Mouse (Mus musculus): ENCODE results near the gene Larp1b.

DNA sequence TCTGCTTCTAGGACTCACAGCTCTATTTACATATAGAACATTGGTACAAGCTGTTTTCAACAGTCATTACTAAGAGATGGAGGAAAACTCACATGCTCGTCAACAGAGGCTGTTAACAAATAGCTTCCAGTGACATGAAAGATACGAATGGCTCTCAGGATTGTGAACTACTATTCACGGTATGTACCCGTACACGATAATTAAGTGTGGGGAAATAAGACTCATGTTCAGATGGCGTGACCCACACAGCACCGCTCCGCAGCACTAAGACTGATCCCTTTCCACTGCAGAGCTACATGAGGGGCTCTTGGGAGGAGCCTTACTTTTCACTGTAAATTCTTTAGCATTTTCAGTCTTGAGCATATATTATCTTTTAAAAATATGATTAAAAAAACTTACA lies 125.7 kb downstream of the Larp1b start:
- TF ChIP-seq POLR2A (IDR thresholded peaks at IDR 0.05; ENCODE audit: control insufficient read depth, low read depth, low read length) (no peak), CTCF (IDR thresholded peaks at IDR 0.05; ENCODE audit: control insufficient read depth, insufficient read depth, insufficient replicate concordance, low read depth, low read length) (no peak)
